Mouse (Mus musculus) heart, adult 18-20 months (tissue): Measurements from ENCODE around the gene Olfr747. TPM values are rescaled to one million over a fixed set of nuclear protein-coding genes. Genes with fewer than 3 reads are reported as not detected.
"Not testable (repeated sequence)": the region's sequence is repeated elsewhere in the genome, so short reads cannot be mapped to it uniquely, and the experiment has no call there.

Source experiments
- DNase-seq, 2 experiments: peaks; one replicate each; pipeline ENCODE4 v3.0.0; 2021 to 2022; ENCODE audit warnings: mixed read lengths in 1 of 2
- long read RNA-seq, 2 experiments: library from polyadenylated mRNA; stranded (forward); transcript quantifications; one replicate each; pipeline ENCODE4 v2.0.0; 2021
- total RNA-seq, 2 experiments: library from RNA; stranded (reverse); gene quantifications; 2 replicates each; pipeline ENCODE4 v1.2.3; 2021

Gene Olfr747
- not detected for total RNA-seq
- long read RNA-seq, experiment 1 = 0 reads
- long read RNA-seq, experiment 2 = 0 reads

- no peak for DNase-seq
Measured at GRCm38 (mm10) chr14:50693106-50693505, at the start of gene Olfr747. Gene Olfr747, minus strand, starts transcription at chr14:50693206.

- DNase-seq = no peak
Measured at GRCm38 (mm10) chr14:50741584-50741983, 48.6 kb upstream of the Olfr747 start.

GRCm38 (mm10) chr14:50740334-50740733 lies 47.3 kb upstream of the Olfr747 start:
- no peak for DNase-seq

DNA sequence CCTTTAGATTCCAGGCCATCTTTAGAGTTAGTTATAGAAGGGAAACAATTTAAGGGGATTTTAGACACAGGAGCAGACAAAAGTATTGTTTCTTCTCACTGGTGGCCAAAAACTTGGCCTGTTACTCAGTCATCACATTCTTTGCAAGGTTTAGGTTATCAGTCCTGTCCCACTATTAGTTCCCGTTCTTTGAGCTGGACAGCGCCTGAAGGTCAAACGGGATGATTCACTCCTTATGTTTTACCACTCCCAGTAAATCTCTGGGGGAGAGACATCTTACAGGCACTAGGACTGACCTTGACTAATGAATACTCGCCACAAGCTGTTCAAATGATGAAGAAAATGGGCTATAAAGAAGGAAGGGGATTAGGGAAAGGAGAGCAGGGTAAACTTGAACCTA lies 29.4 kb upstream of the Olfr747 start:
- not testable (repeated sequence) for DNase-seq

GRCm38 (mm10) chr14:50719875-50720274 lies 26.9 kb upstream of the Olfr747 start:
- DNase-seq = not testable (repeated sequence)

DNA sequence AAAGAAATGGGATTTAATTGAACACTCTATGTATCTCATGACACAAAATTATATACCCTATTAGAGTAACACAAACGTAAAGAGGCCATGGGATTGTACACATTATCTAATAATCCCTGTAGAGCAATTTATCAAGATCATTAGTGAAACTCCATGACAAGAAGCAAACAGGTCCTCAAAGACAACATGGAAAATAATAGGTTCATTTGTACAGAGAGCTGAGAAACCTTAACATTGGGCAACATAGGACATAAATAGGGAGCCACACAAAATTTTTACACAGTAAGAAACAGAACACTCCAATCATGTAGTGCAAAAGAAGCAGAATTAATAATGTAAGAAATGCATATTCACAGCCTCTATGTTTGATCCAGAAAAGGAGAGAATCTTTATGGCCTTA lies 14.1 kb upstream of the Olfr747 start, which contains the start of gene Olfr748:
Gene Olfr748 (plus strand): TSS at position 301 of the 400 bp plus-strand sequence.
- no peak for DNase-seq

- DNase-seq = no peak
Measured at GRCm38 (mm10) chr14:50646783-50647182, 46.2 kb downstream of the Olfr747 start, which contains the start of gene Olfr746. Gene Olfr746, plus strand, starts transcription at chr14:50647083.

DNA sequence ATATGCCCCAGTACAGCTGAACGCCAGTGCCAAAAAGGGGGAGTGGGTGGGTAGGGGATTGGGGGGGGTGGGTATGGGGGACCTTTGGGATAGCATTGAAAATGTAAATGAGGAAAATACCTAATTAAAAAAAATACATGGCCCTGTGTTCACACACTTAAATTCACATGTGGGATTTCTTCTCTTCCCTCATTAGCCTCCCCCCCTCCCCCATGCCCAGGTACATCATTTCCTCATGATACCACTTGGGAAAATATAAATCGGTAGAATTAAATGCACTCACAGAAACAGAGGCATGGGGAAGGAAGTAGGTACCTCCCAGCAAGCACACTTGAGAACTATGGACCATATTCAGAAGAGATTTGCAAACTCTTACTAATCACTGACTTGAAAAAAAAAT lies 53.9 kb downstream of the Olfr747 start, which contains the start of gene Olfr745:
Gene Olfr745 (plus strand): TSS at position 301 of the 400 bp plus-strand sequence.
- DNase-seq = no peak

Other genes starting within 250 kb of the Olfr747 start
- not detected for gene Olfr740, start 247.7 kb downstream of the Olfr747 start, total RNA-seq
- not detected for gene Olfr741, start 220.5 kb downstream of the Olfr747 start, total RNA-seq
- not detected for gene Olfr742, start 189.6 kb downstream of the Olfr747 start, total RNA-seq
- gene Olfr743, start 171.4 kb downstream of the Olfr747 start, total RNA-seq = not detected
- gene Olfr744, start 78.3 kb downstream of the Olfr747 start, total RNA-seq = not detected
- not detected for gene Olfr745, start 53.8 kb downstream of the Olfr747 start, total RNA-seq
- gene Olfr746, start 46.1 kb downstream of the Olfr747 start, total RNA-seq = not detected
- not detected for gene Olfr748, start 14.2 kb upstream of the Olfr747 start, total RNA-seq
- not detected for gene Olfr749, start 51.9 kb upstream of the Olfr747 start, total RNA-seq
- gene Ttc5, start 92.3 kb upstream of the Olfr747 start, total RNA-seq = 10 to 100 TPM; 11.1 to 13.5 TPM
- gene Ccnb1ip1, start 114.5 kb upstream of the Olfr747 start, total RNA-seq = not detected
- gene Parp2, start 114.6 kb upstream of the Olfr747 start, total RNA-seq = 10 to 100 TPM; 14.9 to 16.4 TPM
- 10 to 100 TPM; 10.4 to 11.6 TPM for gene Tep1, start 177.4 kb upstream of the Olfr747 start, total RNA-seq
- gene Klhl33, start 204.3 kb upstream of the Olfr747 start, total RNA-seq = 10 to 100 TPM; 17.0 to 21.9 TPM
- gene Osgep, start 231.7 kb upstream of the Olfr747 start, total RNA-seq = 10 to 100 TPM; 70.2 to 74.5 TPM
- gene Apex1, start 231.8 kb upstream of the Olfr747 start, total RNA-seq = 10 to 100 TPM; 27.0 to 31.7 TPM
- gene Pip4p1, start 237.7 kb upstream of the Olfr747 start, total RNA-seq = 10 to 100 TPM; 20.5 to 25.8 TPM
- gene Pnp, start 237.9 kb upstream of the Olfr747 start, total RNA-seq = 10 to 100 TPM; 11.4 to 14.8 TPM